Mouse (Mus musculus) megakaryocyte-erythroid progenitor cell, adult 5 weeks (primary cell): ENCODE results near the gene Gm4340. TPM values are rescaled to one million over a fixed set of nuclear protein-coding genes. Genes with fewer than 3 reads are reported as not detected.

Experiments used
- polyA plus RNA-seq: library from polyadenylated mRNA; stranded (reverse); fragments of >175 nt; gene quantifications from 2 replicates; pipeline ENCODE4 v1.2.3, GENCODE M21; 2012

The Gm4340 gene
- not detected in 2 replicates for polyA plus RNA-seq

DNA sequence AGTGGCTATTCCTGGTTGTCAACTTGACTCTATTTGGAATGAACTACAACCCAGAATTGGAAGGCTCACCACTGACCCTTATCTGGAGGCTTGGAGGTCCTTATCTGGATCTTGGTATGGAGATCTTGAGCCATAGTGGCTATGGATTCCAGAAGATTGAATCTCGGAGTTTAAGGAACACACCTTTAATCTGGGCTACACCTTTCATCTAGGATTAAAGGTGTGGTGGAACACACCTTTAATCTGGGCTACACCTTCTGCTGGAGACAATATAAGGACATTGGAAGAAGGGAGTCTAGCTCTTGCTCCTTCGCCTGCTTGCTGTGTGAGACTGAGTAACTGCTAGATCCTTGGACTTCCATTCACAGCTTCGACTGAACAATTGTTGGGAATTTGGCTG is at the start of gene Gm4340:
Gm4340 (plus strand) TSS at position 301 of the 400 bp plus-strand sequence.

DNA sequence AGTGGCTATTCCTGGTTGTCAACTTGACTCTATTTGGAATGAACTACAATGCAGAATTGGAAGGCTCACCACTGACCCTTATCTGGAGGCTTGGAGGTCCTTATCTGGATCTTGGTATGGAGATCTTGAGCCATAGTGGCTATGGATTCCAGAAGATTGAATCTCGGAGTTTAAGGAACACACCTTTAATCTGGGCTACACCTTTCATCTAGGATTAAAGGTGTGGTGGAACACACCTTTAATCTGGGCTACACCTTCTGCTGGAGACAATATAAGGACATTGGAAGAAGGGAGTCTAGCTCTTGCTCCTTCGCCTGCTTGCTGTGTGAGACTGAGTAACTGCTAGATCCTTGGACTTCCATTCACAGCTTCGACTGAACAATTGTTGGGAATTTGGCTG is 42.6 kb upstream of the Gm4340 start, which contains the start of gene Gm6763:
Gm6763 (plus strand) TSS at position 301 of the 400 bp plus-strand sequence.

DNA sequence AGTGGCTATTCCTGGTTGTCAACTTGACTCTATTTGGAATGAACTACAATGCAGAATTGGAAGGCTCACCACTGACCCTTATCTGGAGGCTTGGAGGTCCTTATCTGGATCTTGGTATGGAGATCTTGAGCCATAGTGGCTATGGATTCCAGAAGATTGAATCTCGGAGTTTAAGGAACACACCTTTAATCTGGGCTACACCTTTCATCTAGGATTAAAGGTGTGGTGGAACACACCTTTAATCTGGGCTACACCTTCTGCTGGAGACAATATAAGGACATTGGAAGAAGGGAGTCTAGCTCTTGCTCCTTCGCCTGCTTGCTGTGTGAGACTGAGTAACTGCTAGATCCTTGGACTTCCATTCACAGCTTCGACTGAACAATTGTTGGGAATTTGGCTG is 34.1 kb upstream of the Gm4340 start, which contains the start of gene Gm8764:
Gm8764 (plus strand) TSS at position 301 of the 400 bp plus-strand sequence.

DNA sequence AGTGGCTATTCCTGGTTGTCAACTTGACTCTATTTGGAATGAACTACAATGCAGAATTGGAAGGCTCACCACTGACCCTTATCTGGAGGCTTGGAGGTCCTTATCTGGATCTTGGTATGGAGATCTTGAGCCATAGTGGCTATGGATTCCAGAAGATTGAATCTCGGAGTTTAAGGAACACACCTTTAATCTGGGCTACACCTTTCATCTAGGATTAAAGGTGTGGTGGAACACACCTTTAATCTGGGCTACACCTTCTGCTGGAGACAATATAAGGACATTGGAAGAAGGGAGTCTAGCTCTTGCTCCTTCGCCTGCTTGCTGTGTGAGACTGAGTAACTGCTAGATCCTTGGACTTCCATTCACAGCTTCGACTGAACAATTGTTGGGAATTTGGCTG is 25.6 kb upstream of the Gm4340 start, which contains the start of gene Gm21304:
Gm21304 (plus strand) TSS at position 301 of the 400 bp plus-strand sequence.

DNA sequence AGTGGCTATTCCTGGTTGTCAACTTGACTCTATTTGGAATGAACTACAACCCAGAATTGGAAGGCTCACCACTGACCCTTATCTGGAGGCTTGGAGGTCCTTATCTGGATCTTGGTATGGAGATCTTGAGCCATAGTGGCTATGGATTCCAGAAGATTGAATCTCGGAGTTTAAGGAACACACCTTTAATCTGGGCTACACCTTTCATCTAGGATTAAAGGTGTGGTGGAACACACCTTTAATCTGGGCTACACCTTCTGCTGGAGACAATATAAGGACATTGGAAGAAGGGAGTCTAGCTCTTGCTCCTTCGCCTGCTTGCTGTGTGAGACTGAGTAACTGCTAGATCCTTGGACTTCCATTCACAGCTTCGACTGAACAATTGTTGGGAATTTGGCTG is 17.1 kb upstream of the Gm4340 start, which contains the start of gene Gm21312:
Gm21312 (plus strand) TSS at position 301 of the 400 bp plus-strand sequence.

DNA sequence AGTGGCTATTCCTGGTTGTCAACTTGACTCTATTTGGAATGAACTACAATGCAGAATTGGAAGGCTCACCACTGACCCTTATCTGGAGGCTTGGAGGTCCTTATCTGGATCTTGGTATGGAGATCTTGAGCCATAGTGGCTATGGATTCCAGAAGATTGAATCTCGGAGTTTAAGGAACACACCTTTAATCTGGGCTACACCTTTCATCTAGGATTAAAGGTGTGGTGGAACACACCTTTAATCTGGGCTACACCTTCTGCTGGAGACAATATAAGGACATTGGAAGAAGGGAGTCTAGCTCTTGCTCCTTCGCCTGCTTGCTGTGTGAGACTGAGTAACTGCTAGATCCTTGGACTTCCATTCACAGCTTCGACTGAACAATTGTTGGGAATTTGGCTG is 8.6 kb upstream of the Gm4340 start, which contains the start of gene Gm20765:
Gm20765 (plus strand) TSS at position 301 of the 400 bp plus-strand sequence.

Other genes starting within 250 kb of the Gm4340 start
- gene Gm21293, start 51.1 kb upstream of the Gm4340 start, polyA plus RNA-seq, result not detected in 2 replicates
- gene Gm6763, start 42.5 kb upstream of the Gm4340 start, polyA plus RNA-seq, result not detected in 2 replicates
- not detected in 2 replicates for gene Gm8764, start 34.0 kb upstream of the Gm4340 start, polyA plus RNA-seq
- gene Gm21304, start 25.5 kb upstream of the Gm4340 start, polyA plus RNA-seq, result not detected in 2 replicates
- not detected in 2 replicates for gene Gm21312, start 17.0 kb upstream of the Gm4340 start, polyA plus RNA-seq
- gene Gm20765, start 8.5 kb upstream of the Gm4340 start, polyA plus RNA-seq, result not detected in 2 replicates